Mouse (Mus musculus): ENCODE results near the gene Mocs2.

The Mocs2 gene

GRCm38 (mm10) chr13:114817751-114818360 is at the start of gene Mocs2:
Gene Mocs2 (plus strand): TSS chr13:114818236.
- DNase-seq, result peak; percentile 93

GRCm38 (mm10) chr13:114791511-114791910 is 26.5 kb upstream of the Mocs2 start:
- DNase-seq, result no peak

GRCm38 (mm10) chr13:114793250-114794030 is 24.6 kb upstream of the Mocs2 start:
- peak; percentile 58 for DNase-seq

- DNase-seq, result no peak
Observed at GRCm38 (mm10) chr13:114801857-114802256, 16.2 kb upstream of the Mocs2 start.

GRCm38 (mm10) chr13:114802971-114803370 is 15.1 kb upstream of the Mocs2 start:
- no peak for DNase-seq

- no peak for DNase-seq
Observed at GRCm38 (mm10) chr13:114809624-114810210, 8.3 kb upstream of the Mocs2 start.

- DNase-seq, result no peak
Observed at GRCm38 (mm10) chr13:114818513-114818912, 477 bp downstream of the Mocs2 start.

- no peak for DNase-seq
Observed at GRCm38 (mm10) chr13:114822871-114823270, 4.8 kb downstream of the Mocs2 start.

- no peak for DNase-seq
Observed at GRCm38 (mm10) chr13:114825377-114825855, 7.4 kb downstream of the Mocs2 start.

GRCm38 (mm10) chr13:114831367-114831833 is 13.4 kb downstream of the Mocs2 start:
- no peak for DNase-seq

GRCm38 (mm10) chr13:114832761-114833160 is 14.7 kb downstream of the Mocs2 start:
- DNase-seq, result no peak

- no peak for DNase-seq
Observed at GRCm38 (mm10) chr13:114833351-114833750, 15.3 kb downstream of the Mocs2 start.

- DNase-seq, result no peak
Observed at GRCm38 (mm10) chr13:114834580-114834979, 16.5 kb downstream of the Mocs2 start.

GRCm38 (mm10) chr13:114837061-114837460 is 19.0 kb downstream of the Mocs2 start:
- DNase-seq, result no peak

GRCm38 (mm10) chr13:114838535-114838990 is 20.5 kb downstream of the Mocs2 start:
- DNase-seq, result peak; percentile 62

- DNase-seq, result no peak
Observed at GRCm38 (mm10) chr13:114839098-114839497, 21.1 kb downstream of the Mocs2 start.

- DNase-seq, result no peak
Observed at GRCm38 (mm10) chr13:114840545-114840944, 22.5 kb downstream of the Mocs2 start.

- no peak for DNase-seq
Observed at GRCm38 (mm10) chr13:114843318-114843717, 25.3 kb downstream of the Mocs2 start.

GRCm38 (mm10) chr13:114845804-114846203 is 27.8 kb downstream of the Mocs2 start:
- no peak for DNase-seq

- no peak for DNase-seq
Observed at GRCm38 (mm10) chr13:114848945-114849344, 30.9 kb downstream of the Mocs2 start.

- DNase-seq, result no peak
Observed at GRCm38 (mm10) chr13:114852264-114853111, 34.5 kb downstream of the Mocs2 start.

GRCm38 (mm10) chr13:114853152-114853551 is 35.1 kb downstream of the Mocs2 start:
- no peak for DNase-seq

- no peak for DNase-seq
Observed at GRCm38 (mm10) chr13:114854023-114854422, 36.0 kb downstream of the Mocs2 start.
